Mouse (Mus musculus) erythroblast, adult 5-6 weeks (primary cell): Measurements from ENCODE around the gene Rmi2. TPM values are rescaled to one million over a fixed set of nuclear protein-coding genes. Genes with fewer than 3 reads are reported as not detected.

Experiments
- ATAC-seq: replicated peaks from 2 replicates; pipeline ENCODE4 v1.8.0; 2016; ENCODE audit warnings: moderate number of reproducible peaks, mild to moderate bottlenecking, moderate TSS enrichment, inconsistent platforms; ENCODE audit not compliant: poor library complexity, low FRiP score, severe bottlenecking
- total RNA-seq, 2 experiments: library from RNA; stranded (forward) in 1 of 2; stranded (reverse) in 1 of 2; fragments of 150-400 nt in 1 of 2; fragments of 200-764, 138-1000 nt in 1 of 2; gene quantifications; 2 replicates each; pipeline versions ENCODE4 v1.2.3 to v1.2.4; 2015 to 2017; ENCODE audit warnings: low replicate concordance in 2 of 2

The Rmi2 gene
- total RNA-seq, 2 experiments from 2014 or later: 0.96 to 1.3 TPM

GRCm38 (mm10) chr16:10905661-10906113, 70.8 kb downstream of the Rmi2 start:
- ATAC-seq: no peak

GRCm38 (mm10) chr16:10910541-10910940, 75.7 kb downstream of the Rmi2 start:
- no peak for ATAC-seq

DNA sequence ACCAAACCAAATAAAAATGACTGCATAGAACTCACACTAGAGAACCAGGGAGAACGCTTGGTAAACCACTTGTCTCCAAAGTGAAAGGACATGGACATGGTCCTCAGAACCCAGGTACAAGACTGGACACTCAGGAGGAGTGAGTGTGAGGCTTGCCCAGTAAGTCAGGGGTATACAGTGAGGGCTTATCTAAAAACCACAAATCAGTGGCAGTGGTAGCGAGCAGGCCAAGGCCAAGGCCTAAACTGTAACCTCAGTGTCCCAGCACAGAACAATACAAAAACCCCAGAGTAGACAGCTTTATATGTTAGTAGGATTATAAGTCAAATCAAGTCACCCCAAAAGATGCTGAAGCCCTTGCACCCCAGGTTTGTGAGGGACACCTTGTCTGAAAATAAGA, 76.2 kb downstream of the Rmi2 start:
- no peak for ATAC-seq

- ATAC-seq: no peak
These were observed 80.2 kb downstream of the Rmi2 start for GRCm38 (mm10) chr16:10915066-10915465.

DNA sequence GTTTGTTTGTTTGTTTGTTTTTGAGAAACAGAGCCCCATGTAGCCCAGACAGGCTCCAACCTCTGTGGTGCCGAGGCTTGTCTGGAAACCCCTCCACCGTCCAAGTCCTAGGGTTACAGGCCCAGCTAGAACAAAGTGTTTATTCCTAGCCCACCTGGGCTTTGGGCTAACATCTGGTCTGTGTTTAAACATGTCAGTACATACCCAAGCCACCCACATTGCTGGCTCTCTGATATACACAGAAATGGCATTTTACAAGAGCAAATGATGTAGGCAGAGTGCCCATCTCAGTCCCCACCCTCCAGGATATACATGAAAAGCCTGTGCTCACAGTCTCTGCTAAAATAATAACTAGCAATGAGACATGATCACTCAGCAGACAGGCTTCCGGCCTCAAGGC, 81.4 kb downstream of the Rmi2 start:
- no peak for ATAC-seq

GRCm38 (mm10) chr16:10919856-10920255, 85.0 kb downstream of the Rmi2 start:
- ATAC-seq: no peak

- ATAC-seq: no peak
These were observed 88.7 kb downstream of the Rmi2 start for GRCm38 (mm10) chr16:10923561-10923960.

- no peak for ATAC-seq
These were observed 90.8 kb downstream of the Rmi2 start for GRCm38 (mm10) chr16:10925591-10926180.

DNA sequence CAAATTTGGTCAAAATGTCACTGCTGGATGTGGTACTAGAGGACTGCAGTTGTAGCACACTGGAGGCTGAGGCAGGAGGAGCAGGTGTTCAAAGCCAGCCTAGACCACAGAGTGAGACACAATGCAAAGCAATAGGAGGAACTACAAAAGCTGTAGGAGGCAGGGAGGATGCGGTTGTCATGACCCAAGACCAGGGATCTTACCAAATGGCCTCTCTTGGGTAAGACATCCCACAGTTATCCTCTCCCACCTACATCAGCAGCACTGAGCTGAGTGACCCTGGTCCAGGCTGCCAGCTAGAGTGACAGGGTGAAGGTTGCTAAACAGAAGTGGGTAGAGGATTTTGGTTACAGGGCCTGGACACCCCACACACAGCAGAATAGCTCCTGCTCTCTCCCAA, 92.2 kb downstream of the Rmi2 start:
- no peak for ATAC-seq

GRCm38 (mm10) chr16:10933372-10933771, 98.5 kb downstream of the Rmi2 start:
- no peak for ATAC-seq

- no peak for ATAC-seq
These were observed 99.2 kb downstream of the Rmi2 start for GRCm38 (mm10) chr16:10934047-10934446.

DNA sequence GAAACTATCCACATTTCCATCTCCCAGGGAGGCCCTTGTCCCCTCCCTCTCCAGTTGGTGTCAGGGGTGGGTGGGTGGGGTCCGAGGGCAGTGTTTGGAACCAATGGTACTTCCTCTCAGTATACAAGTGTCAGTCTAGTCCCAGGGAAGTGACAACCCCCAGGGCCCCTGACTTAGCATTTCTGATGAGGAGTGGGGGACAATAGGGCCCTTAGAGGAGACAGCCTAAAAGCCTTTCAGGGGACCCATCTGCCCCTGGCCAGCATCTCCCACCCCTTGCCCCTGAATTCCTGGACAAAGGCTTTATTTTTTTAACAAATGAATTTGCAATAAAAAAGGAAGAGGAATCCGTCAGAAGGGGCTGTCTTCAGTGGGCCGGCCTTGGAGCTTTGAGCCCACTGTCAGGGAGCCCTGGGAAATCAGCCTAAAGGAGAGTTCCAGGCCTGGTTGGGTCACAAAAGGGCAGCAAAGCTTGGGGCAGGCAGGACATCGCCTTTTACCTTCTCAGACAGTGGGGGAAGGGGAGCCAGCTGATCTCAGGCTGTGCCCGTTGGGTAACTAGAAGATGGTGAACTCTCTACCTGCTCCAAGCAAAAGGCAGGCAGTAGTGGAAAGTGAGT, 102.0 kb downstream of the Rmi2 start:
- no peak for ATAC-seq

GRCm38 (mm10) chr16:10937497-10937896, 102.6 kb downstream of the Rmi2 start:
- ATAC-seq: no peak

- ATAC-seq: no peak
These were observed 105.1 kb downstream of the Rmi2 start for GRCm38 (mm10) chr16:10939932-10940331.

GRCm38 (mm10) chr16:10940661-10941060, 105.8 kb downstream of the Rmi2 start:
- no peak for ATAC-seq

Other genes starting within 250 kb of the Rmi2 start
- 0.84 TPM in 1 of 2 replicates, not detected in the other for gene Socs1, start 49.5 kb upstream of the Rmi2 start, total RNA-seq (2015; ENCODE audit: low replicate concordance)
- 0.56 and 1.2 TPM in 2 replicates for gene Socs1, start 49.5 kb upstream of the Rmi2 start, total RNA-seq (2017; ENCODE audit: low replicate concordance)
- gene Tnp2, start 46.4 kb upstream of the Rmi2 start, total RNA-seq (2015; ENCODE audit: low replicate concordance): not detected in 2 replicates
- gene Tnp2, start 46.4 kb upstream of the Rmi2 start, total RNA-seq (2017; ENCODE audit: low replicate concordance): not detected in 2 replicates
- gene Prm3, start 44.1 kb upstream of the Rmi2 start, total RNA-seq (2015; ENCODE audit: low replicate concordance): not detected in 2 replicates
- gene Prm3, start 44.1 kb upstream of the Rmi2 start, total RNA-seq (2017; ENCODE audit: low replicate concordance): not detected in 2 replicates
- gene Prm2, start 38.9 kb upstream of the Rmi2 start, total RNA-seq (2015; ENCODE audit: low replicate concordance): not detected in 2 replicates
- not detected in 2 replicates for gene Prm2, start 38.9 kb upstream of the Rmi2 start, total RNA-seq (2017; ENCODE audit: low replicate concordance)
- gene Prm1, start 29.2 kb upstream of the Rmi2 start, total RNA-seq (2015; ENCODE audit: low replicate concordance): not detected in 2 replicates
- gene Prm1, start 29.2 kb upstream of the Rmi2 start, total RNA-seq (2017; ENCODE audit: low replicate concordance): not detected in 2 replicates
- gene Gm11172, start 22.1 kb upstream of the Rmi2 start, total RNA-seq (2015; ENCODE audit: low replicate concordance): not detected in 2 replicates
- not detected in 2 replicates for gene Gm11172, start 22.1 kb upstream of the Rmi2 start, total RNA-seq (2017; ENCODE audit: low replicate concordance)
- 0.77 and 1.7 TPM in 2 replicates for gene Snn, start 225.9 kb downstream of the Rmi2 start, total RNA-seq (2015; ENCODE audit: low replicate concordance)
- 1.2 and 1.5 TPM in 2 replicates for gene Snn, start 225.9 kb downstream of the Rmi2 start, total RNA-seq (2017; ENCODE audit: low replicate concordance)
- gene Litaf, start 231.1 kb downstream of the Rmi2 start, total RNA-seq (2015; ENCODE audit: low replicate concordance): 24.7 and 34.0 TPM in 2 replicates
- gene Litaf, start 231.1 kb downstream of the Rmi2 start, total RNA-seq (2017; ENCODE audit: low replicate concordance): 10.0 and 11.2 TPM in 2 replicates